Mouse (Mus musculus): ENCODE data around the gene Gm2a. TPM values are rescaled to one million over a fixed set of nuclear protein-coding genes. Genes with fewer than 3 reads are reported as not detected.
A peak's percentile ranks its signal among the peaks of the same experiment; 100 is the strongest.
"Not testable (repeated sequence)": the region's sequence is repeated elsewhere in the genome, so short reads cannot be mapped to it uniquely, and the experiment has no call there.

Gene Gm2a
- polyA plus RNA-seq, 1 experiment from 2014 or later, result 32.5 TPM

- Histone ChIP-seq H3K27me3 (ENCODE audit: control insufficient read depth, insufficient read depth, low read depth, low read length) (no peaks in the 10 kb centered on the region), H3K36me3 (ENCODE audit: control insufficient read depth, insufficient read depth, low read length) (no peaks in the 10 kb centered on the region), H3K4me1 (ENCODE audit: control insufficient read depth, insufficient read depth, low read length) (no peaks in the 10 kb centered on the region), H3K4me3 (ENCODE audit: low read depth, low read length) (no peak overlapping the region), H3K9me3 (replicated peaks; ENCODE audit: control insufficient read depth, low read length, poor library complexity, severe bottlenecking) (no peaks in the 10 kb centered on the region), H3K9ac (ENCODE audit: low read depth, low read length) (no peak overlapping the region), H3K4me2 (ENCODE audit: low read length) (no peak overlapping the region), H3K27ac (ENCODE audit: low read length) (no peak overlapping the region)
- ATAC-seq, result no peak
- 5% methylated on average over 10 of the region's 10 CpGs for WGBS
Measured at GRCm38 (mm10) chr11:55087006-55087405, 10.9 kb upstream of the Gm2a start.

- Histone ChIP-seq H3K9me3 (replicated peaks; ENCODE audit: control insufficient read depth, low read length, poor library complexity, severe bottlenecking) (no peaks in the 10 kb centered on the region), H3K4me1 (ENCODE audit: control insufficient read depth, insufficient read depth, low read length) (no peaks in the 10 kb centered on the region), H3K27ac (ENCODE audit: low read length) (no peak overlapping the region), H3K36me3 (ENCODE audit: control insufficient read depth, insufficient read depth, low read length) (no peaks in the 10 kb centered on the region), H3K27me3 (ENCODE audit: control insufficient read depth, insufficient read depth, low read depth, low read length) (no peaks in the 10 kb centered on the region), H3K9ac (ENCODE audit: low read depth, low read length) (no peak overlapping the region), H3K4me3 (ENCODE audit: low read depth, low read length) (no peak overlapping the region), H3K4me2 (ENCODE audit: low read length) (no peak overlapping the region)
- WGBS, result 79% methylated on average over 2 of the region's 2 CpGs
- ATAC-seq, result no peak
Measured at GRCm38 (mm10) chr11:55089892-55090291, 8.0 kb upstream of the Gm2a start.

- no peaks in the 10 kb centered on the region for H3K36me3 ChIP-seq (ENCODE audit: control insufficient read depth, insufficient read depth, low read length)
- no peak overlapping the region for H3K4me2 ChIP-seq (ENCODE audit: low read length)
- no peaks in the 10 kb centered on the region for H3K4me1 ChIP-seq (ENCODE audit: control insufficient read depth, insufficient read depth, low read length)
- no peak overlapping the region for H3K27ac ChIP-seq (ENCODE audit: low read length)
- no peak overlapping the region for H3K9ac ChIP-seq (ENCODE audit: low read depth, low read length)
- no peak overlapping the region for H3K4me3 ChIP-seq (ENCODE audit: low read depth, low read length)
- 90% methylated on average over 7 of the region's 7 CpGs for WGBS
- H3K27me3 ChIP-seq (ENCODE audit: control insufficient read depth, insufficient read depth, low read depth, low read length), result no peaks in the 10 kb centered on the region
- no peak for ATAC-seq
- H3K9me3 ChIP-seq (replicated peaks; ENCODE audit: control insufficient read depth, low read length, poor library complexity, severe bottlenecking), result no peaks in the 10 kb centered on the region
Measured at GRCm38 (mm10) chr11:55093096-55093495, 4.8 kb upstream of the Gm2a start.

- H3K9me3 ChIP-seq (replicated peaks; ENCODE audit: control insufficient read depth, low read length, poor library complexity, severe bottlenecking); H3K9ac ChIP-seq (ENCODE audit: low read depth, low read length); ATAC-seq; H3K4me3 ChIP-seq (ENCODE audit: low read depth, low read length); H3K27me3 ChIP-seq (ENCODE audit: control insufficient read depth, insufficient read depth, low read depth, low read length); H3K27ac ChIP-seq (ENCODE audit: low read length); H3K4me1 ChIP-seq (ENCODE audit: control insufficient read depth, insufficient read depth, low read length); H3K4me2 ChIP-seq (ENCODE audit: low read length); H3K36me3 ChIP-seq (ENCODE audit: control insufficient read depth, insufficient read depth, low read length): not testable (repeated sequence)
- 86% methylated on average over 4 of the region's 4 CpGs for WGBS
Measured at GRCm38 (mm10) chr11:55096296-55096695, 1.6 kb upstream of the Gm2a start.

GRCm38 (mm10) chr11:55096731-55097462 is 1.0 kb upstream of the Gm2a start:
- Histone ChIP-seq H3K9me3 (replicated peaks; ENCODE audit: control insufficient read depth, low read length, poor library complexity, severe bottlenecking) (no peaks in the 10 kb centered on the region), H3K4me1 (ENCODE audit: control insufficient read depth, insufficient read depth, low read length) (peaks cover 6% of the 10 kb centered on the region; the same call in 1 of the 2 replicates), H3K4me3 (ENCODE audit: low read depth, low read length) (peak overlapping the region; percentile 59), H3K27me3 (ENCODE audit: control insufficient read depth, insufficient read depth, low read depth, low read length) (no peaks in the 10 kb centered on the region), H3K9ac (ENCODE audit: low read depth, low read length) (no peak overlapping the region), H3K36me3 (ENCODE audit: control insufficient read depth, insufficient read depth, low read length) (no peaks in the 10 kb centered on the region), H3K4me2 (ENCODE audit: low read length) (peak overlapping the region; percentile 81), H3K27ac (ENCODE audit: low read length) (no peak overlapping the region)
- ATAC-seq, result no peak
- WGBS, result 39% methylated on average over 11 of the region's 11 CpGs

GRCm38 (mm10) chr11:55098189-55098915 is 437 bp downstream of the Gm2a start:
- ATAC-seq, result peak; percentile 11
- Histone ChIP-seq H3K4me2 (ENCODE audit: low read length) (peak overlapping the region; percentile 81), H3K4me1 (ENCODE audit: control insufficient read depth, insufficient read depth, low read length) (peaks cover 6% of the 10 kb centered on the region; the same call in 1 of the 2 replicates), H3K4me3 (ENCODE audit: low read depth, low read length) (peak overlapping the region; percentile 59), H3K36me3 (ENCODE audit: control insufficient read depth, insufficient read depth, low read length) (no peaks in the 10 kb centered on the region), H3K9me3 (replicated peaks; ENCODE audit: control insufficient read depth, low read length, poor library complexity, severe bottlenecking) (no peaks in the 10 kb centered on the region), H3K27ac (ENCODE audit: low read length) (peak overlapping the region; percentile 78), H3K27me3 (ENCODE audit: control insufficient read depth, insufficient read depth, low read depth, low read length) (no peaks in the 10 kb centered on the region), H3K9ac (ENCODE audit: low read depth, low read length) (peak overlapping the region; percentile 85)
- 13% methylated on average over 24 of the region's 24 CpGs for WGBS

- WGBS, result 95% methylated on average over 8 of the region's 8 CpGs
- no peaks in the 10 kb centered on the region for H3K36me3 ChIP-seq (ENCODE audit: control insufficient read depth, insufficient read depth, low read length)
- H3K4me3 ChIP-seq (ENCODE audit: low read depth, low read length), result no peak overlapping the region
- no peak overlapping the region for H3K27ac ChIP-seq (ENCODE audit: low read length)
- no peaks in the 10 kb centered on the region for H3K9me3 ChIP-seq (replicated peaks; ENCODE audit: control insufficient read depth, low read length, poor library complexity, severe bottlenecking)
- H3K4me2 ChIP-seq (ENCODE audit: low read length), result peak overlapping the region; percentile 81; the same call in 1 of the 2 replicates
- ATAC-seq, result no peak
- H3K4me1 ChIP-seq (ENCODE audit: control insufficient read depth, insufficient read depth, low read length), result peaks cover 6% of the 10 kb centered on the region; the same call in 1 of the 2 replicates
- H3K27me3 ChIP-seq (ENCODE audit: control insufficient read depth, insufficient read depth, low read depth, low read length), result no peaks in the 10 kb centered on the region
- no peak overlapping the region for H3K9ac ChIP-seq (ENCODE audit: low read depth, low read length)
Measured at GRCm38 (mm10) chr11:55099019-55099771, 1.3 kb downstream of the Gm2a start.

GRCm38 (mm10) chr11:55099868-55100267 is 2.0 kb downstream of the Gm2a start:
- Histone ChIP-seq H3K4me1 (ENCODE audit: control insufficient read depth, insufficient read depth, low read length) (peaks cover 6% of the 10 kb centered on the region; the same call in 1 of the 2 replicates), H3K27ac (ENCODE audit: low read length) (no peak overlapping the region), H3K9me3 (replicated peaks; ENCODE audit: control insufficient read depth, low read length, poor library complexity, severe bottlenecking) (no peaks in the 10 kb centered on the region), H3K4me2 (ENCODE audit: low read length) (peak overlapping the region; percentile 17; the same call in 1 of the 2 replicates), H3K9ac (ENCODE audit: low read depth, low read length) (no peak overlapping the region), H3K36me3 (ENCODE audit: control insufficient read depth, insufficient read depth, low read length) (no peaks in the 10 kb centered on the region), H3K4me3 (ENCODE audit: low read depth, low read length) (no peak overlapping the region), H3K27me3 (ENCODE audit: control insufficient read depth, insufficient read depth, low read depth, low read length) (no peaks in the 10 kb centered on the region)
- ATAC-seq, result no peak
- WGBS, result 29% methylated on average over 4 of the region's 4 CpGs
